Mouse (Mus musculus): ENCODE data around the gene Gm45716. TPM values are rescaled to one million over a fixed set of nuclear protein-coding genes. Genes with fewer than 3 reads are reported as not detected.
A peak's percentile ranks its signal among the peaks of the same experiment; 100 is the strongest.

Gm45716 gene
- polyA plus RNA-seq (2016; fragmentation: Nextera tagmentation; extraction: Ambion mirVana): 21.5 and 25.3 TPM in 2 replicates

GRCm38 (mm10) chr11:90187441-90187840, at the start of gene Gm45716:
Gm45716 (plus strand) TSS chr11:90187683.
- 93% methylated on average over 7 of the region's 7 CpGs for WGBS
- Histone ChIP-seq H3K27me3 (replicated peaks) (no peaks in the 10 kb centered on the region), H3K9me3 (no peaks in the 10 kb centered on the region), H3K4me2 (replicated peaks) (no peak within 1 kb of the TSS), H3K36me3 (no peaks in the 10 kb centered on the region), H3K4me3 (no peak within 1 kb of the TSS), H3K4me1 (no peaks in the 10 kb centered on the region), H3K27ac (no peak within 1 kb of the TSS), H3K9ac (no peak within 1 kb of the TSS)
- no peak for ATAC-seq (ENCODE audit: low FRiP score, low read depth)

- no peak overlapping the region for H3K27ac ChIP-seq
- H3K27me3 ChIP-seq (replicated peaks): no peaks in the 10 kb centered on the region
- H3K4me2 ChIP-seq (replicated peaks): no peak overlapping the region
- no peaks in the 10 kb centered on the region for H3K36me3 ChIP-seq
- H3K4me1 ChIP-seq: no peaks in the 10 kb centered on the region
- no peak overlapping the region for H3K9ac ChIP-seq
- 29% methylated on average over 4 of the region's 4 CpGs for WGBS
- H3K4me3 ChIP-seq: no peak overlapping the region
- no peak for ATAC-seq (ENCODE audit: low FRiP score, low read depth)
- no peaks in the 10 kb centered on the region for H3K9me3 ChIP-seq
Observed at GRCm38 (mm10) chr11:90142393-90142792, 45.1 kb upstream of the Gm45716 start.

GRCm38 (mm10) chr11:90142936-90143335, 44.5 kb upstream of the Gm45716 start:
- Histone ChIP-seq H3K4me1 (no peaks in the 10 kb centered on the region), H3K36me3 (no peaks in the 10 kb centered on the region), H3K9ac (no peak overlapping the region), H3K4me3 (no peak overlapping the region), H3K4me2 (replicated peaks) (no peak overlapping the region), H3K27ac (no peak overlapping the region), H3K27me3 (replicated peaks) (no peaks in the 10 kb centered on the region), H3K9me3 (no peaks in the 10 kb centered on the region)
- ATAC-seq (ENCODE audit: low FRiP score, low read depth): no peak
- 78% methylated on average over 4 of the region's 4 CpGs for WGBS

- no peaks in the 10 kb centered on the region for H3K9me3 ChIP-seq
- H3K27me3 ChIP-seq (replicated peaks): no peaks in the 10 kb centered on the region
- ATAC-seq (ENCODE audit: low FRiP score, low read depth): no peak
- no peaks in the 10 kb centered on the region for H3K4me1 ChIP-seq
- H3K9ac ChIP-seq: no peak overlapping the region
- H3K4me2 ChIP-seq (replicated peaks): no peak overlapping the region
- no peaks in the 10 kb centered on the region for H3K36me3 ChIP-seq
- WGBS: 96% methylated on average over 17 of the region's 17 CpGs
- no peak overlapping the region for H3K27ac ChIP-seq
- no peak overlapping the region for H3K4me3 ChIP-seq
Observed at GRCm38 (mm10) chr11:90146086-90146860, 41.2 kb upstream of the Gm45716 start.

- Histone ChIP-seq H3K27ac (no peak overlapping the region), H3K36me3 (no peaks in the 10 kb centered on the region), H3K27me3 (replicated peaks) (no peaks in the 10 kb centered on the region), H3K4me2 (replicated peaks) (0 out of 2 replicates have a peak overlapping the region, but pooled peaks have one; percentile 7), H3K9ac (no peak overlapping the region), H3K9me3 (no peaks in the 10 kb centered on the region), H3K4me3 (no peak overlapping the region), H3K4me1 (peaks cover 4% of the 10 kb centered on the region; the same call in 1 of the 2 replicates)
- WGBS: 16% methylated on average over 5 of the region's 5 CpGs
- peak; percentile 53; the same call in 1 of the 2 replicates for ATAC-seq (ENCODE audit: low FRiP score, low read depth)
Observed at GRCm38 (mm10) chr11:90155066-90155465, 32.4 kb upstream of the Gm45716 start.

- no peaks in the 10 kb centered on the region for H3K36me3 ChIP-seq
- peak; percentile 81 for ATAC-seq (ENCODE audit: low FRiP score, low read depth)
- no peaks in the 10 kb centered on the region for H3K27me3 ChIP-seq (replicated peaks)
- no peak overlapping the region for H3K27ac ChIP-seq
- 0 out of 2 replicates have a peak overlapping the region, but pooled peaks have one; percentile 7 for H3K4me2 ChIP-seq (replicated peaks)
- peaks cover 4% of the 10 kb centered on the region; the same call in 1 of the 2 replicates for H3K4me1 ChIP-seq
- no peak overlapping the region for H3K4me3 ChIP-seq
- H3K9ac ChIP-seq: no peak overlapping the region
- no peaks in the 10 kb centered on the region for H3K9me3 ChIP-seq
- 5% methylated on average over 2 of the region's 2 CpGs for WGBS
Observed at GRCm38 (mm10) chr11:90155466-90155865, 32.0 kb upstream of the Gm45716 start.

GRCm38 (mm10) chr11:90167771-90168170, 19.7 kb upstream of the Gm45716 start:
- Histone ChIP-seq H3K36me3 (no peaks in the 10 kb centered on the region), H3K9me3 (no peaks in the 10 kb centered on the region), H3K9ac (no peak overlapping the region), H3K4me2 (replicated peaks) (no peak overlapping the region), H3K4me3 (no peak overlapping the region), H3K4me1 (0 out of 2 replicates have a peak, but pooled peaks cover 6% of the 10 kb centered on the region), H3K27me3 (replicated peaks) (no peaks in the 10 kb centered on the region), H3K27ac (no peak overlapping the region)
- 28% methylated on average over 6 of the region's 6 CpGs for WGBS
- no peak for ATAC-seq (ENCODE audit: low FRiP score, low read depth)

- H3K27ac ChIP-seq: no peak overlapping the region
- no peaks in the 10 kb centered on the region for H3K9me3 ChIP-seq
- H3K27me3 ChIP-seq (replicated peaks): no peaks in the 10 kb centered on the region
- H3K4me1 ChIP-seq: 0 out of 2 replicates have a peak, but pooled peaks cover 6% of the 10 kb centered on the region
- H3K36me3 ChIP-seq: no peaks in the 10 kb centered on the region
- WGBS: 83% methylated on average over 10 of the region's 10 CpGs
- no peak for ATAC-seq (ENCODE audit: low FRiP score, low read depth)
- no peak overlapping the region for H3K9ac ChIP-seq
- H3K4me3 ChIP-seq: no peak overlapping the region
- H3K4me2 ChIP-seq (replicated peaks): no peak overlapping the region
Observed at GRCm38 (mm10) chr11:90168338-90169065, 19.0 kb upstream of the Gm45716 start.

GRCm38 (mm10) chr11:90169200-90170013, 18.1 kb upstream of the Gm45716 start:
- Histone ChIP-seq H3K9me3 (no peaks in the 10 kb centered on the region), H3K4me1 (0 out of 2 replicates have a peak, but pooled peaks cover 6% of the 10 kb centered on the region), H3K4me2 (replicated peaks) (peak overlapping the region; percentile 53), H3K27me3 (replicated peaks) (no peaks in the 10 kb centered on the region), H3K36me3 (no peaks in the 10 kb centered on the region), H3K9ac (0 out of 2 replicates have a peak overlapping the region, but pooled peaks have one; percentile 29), H3K27ac (no peak overlapping the region), H3K4me3 (peak overlapping the region; percentile 18; the same call in 1 of the 2 replicates)
- WGBS: 51% methylated on average over 20 of the region's 20 CpGs
- peak; percentile 61; the same call in 1 of the 2 replicates for ATAC-seq (ENCODE audit: low FRiP score, low read depth)

- H3K4me1 ChIP-seq: 0 out of 2 replicates have a peak, but pooled peaks cover 6% of the 10 kb centered on the region
- peak; percentile 84 for ATAC-seq (ENCODE audit: low FRiP score, low read depth)
- H3K9ac ChIP-seq: 0 out of 2 replicates have a peak overlapping the region, but pooled peaks have one; percentile 29
- under 1% methylated on average over 7 of the region's 7 CpGs for WGBS
- H3K9me3 ChIP-seq: no peaks in the 10 kb centered on the region
- no peaks in the 10 kb centered on the region for H3K36me3 ChIP-seq
- peak overlapping the region; percentile 53 for H3K4me2 ChIP-seq (replicated peaks)
- H3K27me3 ChIP-seq (replicated peaks): no peaks in the 10 kb centered on the region
- peak overlapping the region; percentile 18; the same call in 1 of the 2 replicates for H3K4me3 ChIP-seq
- no peak overlapping the region for H3K27ac ChIP-seq
Observed at GRCm38 (mm10) chr11:90170014-90170320, 17.5 kb upstream of the Gm45716 start.

- H3K9ac ChIP-seq: no peak overlapping the region
- no peak for ATAC-seq (ENCODE audit: low FRiP score, low read depth)
- H3K4me1 ChIP-seq: 0 out of 2 replicates have a peak, but pooled peaks cover 6% of the 10 kb centered on the region
- no peaks in the 10 kb centered on the region for H3K36me3 ChIP-seq
- no peak overlapping the region for H3K4me3 ChIP-seq
- H3K4me2 ChIP-seq (replicated peaks): no peak overlapping the region
- no peaks in the 10 kb centered on the region for H3K27me3 ChIP-seq (replicated peaks)
- no peaks in the 10 kb centered on the region for H3K9me3 ChIP-seq
- 91% methylated on average over 6 of the region's 6 CpGs for WGBS
- H3K27ac ChIP-seq: no peak overlapping the region
Observed at GRCm38 (mm10) chr11:90172331-90172730, 15.2 kb upstream of the Gm45716 start.

Measured in neural tube, embryonic 12.5 days (tissue).